Mouse (Mus musculus): ENCODE data around the gene Hamp. TPM values are rescaled to one million over a fixed set of nuclear protein-coding genes. Genes with fewer than 3 reads are reported as not detected.

The Hamp gene
- polyA plus RNA-seq (2012; rRNA removed), result 2.3 and 5.6 TPM in 2 replicates

GRCm38 (mm10) chr7:30943909-30944635 is at the start of gene Hamp:
Gene Hamp, minus strand, starts transcription at chr7:30944032.

GRCm38 (mm10) chr7:30973501-30974289 is 29.9 kb upstream of the Hamp start, which contains the start of gene Fam187b:
Gene Fam187b, plus strand, starts transcription at chr7:30973790.

GRCm38 (mm10) chr7:30973251-30973500 is 29.3 kb upstream of the Hamp start, which contains the start of gene Lsr:
Gene Lsr, minus strand, starts transcription at chr7:30973464.

GRCm38 (mm10) chr7:30956756-30957366 is 13.0 kb upstream of the Hamp start, which contains the start of gene Usf2:
Gene Usf2, minus strand, starts transcription at chr7:30956803.

GRCm38 (mm10) chr7:30924581-30924980 is 19.3 kb downstream of the Hamp start, which contains the start of gene Hamp2:
Gene Hamp2, minus strand, starts transcription at chr7:30924681.

GRCm38 (mm10) chr7:30914732-30915131 is 29.1 kb downstream of the Hamp start, which contains the start of gene Mag:
Gene Mag, minus strand, starts transcription at chr7:30914873.

Other genes starting within 250 kb of the Hamp start
- gene 2200002J24Rik, start 245.1 kb downstream of the Hamp start, polyA plus RNA-seq (2012; rRNA removed), result 1.6 and 4.1 TPM in 2 replicates
- gene Atp4a, start 231.8 kb downstream of the Hamp start, polyA plus RNA-seq (2012; rRNA removed), result 1.9 and 3.4 TPM in 2 replicates
- 293 and 358 TPM in 2 replicates for gene Tmem147, start 214.5 kb downstream of the Hamp start, polyA plus RNA-seq (2012; rRNA removed)
- gene Gapdhs, start 200.4 kb downstream of the Hamp start, polyA plus RNA-seq (2012; rRNA removed), result not detected in 2 replicates
- 7.5 and 9.7 TPM in 2 replicates for gene Sbsn, start 192.6 kb downstream of the Hamp start, polyA plus RNA-seq (2012; rRNA removed)
- gene Dmkn, start 180.3 kb downstream of the Hamp start, polyA plus RNA-seq (2012; rRNA removed), result 36.0 and 40.0 TPM in 2 replicates
- gene Krtdap, start 156.1 kb downstream of the Hamp start, polyA plus RNA-seq (2012; rRNA removed), result not detected in 2 replicates
- 5.7 and 6.9 TPM in 2 replicates for gene Ffar2, start 120.3 kb downstream of the Hamp start, polyA plus RNA-seq (2012; rRNA removed)
- gene Ffar3, start 87.9 kb downstream of the Hamp start, polyA plus RNA-seq (2012; rRNA removed), result not detected in 2 replicates
- gene Ffar1, start 82.5 kb downstream of the Hamp start, polyA plus RNA-seq (2012; rRNA removed), result 0.02 and 0.07 TPM in 2 replicates
- gene Cd22, start 63.7 kb downstream of the Hamp start, polyA plus RNA-seq (2012; rRNA removed), result 1.4 and 1.6 TPM in 2 replicates
- gene Mag, start 29.2 kb downstream of the Hamp start, polyA plus RNA-seq (2012; rRNA removed), result 0.99 and 1.1 TPM in 2 replicates
- 3.6 and 6.3 TPM in 2 replicates for gene Hamp2, start 19.4 kb downstream of the Hamp start, polyA plus RNA-seq (2012; rRNA removed)
- gene Usf2, start 12.8 kb upstream of the Hamp start, polyA plus RNA-seq (2012; rRNA removed), result 245 and 388 TPM in 2 replicates
- 139 and 178 TPM in 2 replicates for gene Lsr, start 29.4 kb upstream of the Hamp start, polyA plus RNA-seq (2012; rRNA removed)
- 3.3 and 3.7 TPM in 2 replicates for gene Fam187b, start 29.8 kb upstream of the Hamp start, polyA plus RNA-seq (2012; rRNA removed)
- gene Fxyd5, start 98.4 kb upstream of the Hamp start, polyA plus RNA-seq (2012; rRNA removed), result 45.3 and 62.0 TPM in 2 replicates
- gene Fxyd7, start 107.4 kb upstream of the Hamp start, polyA plus RNA-seq (2012; rRNA removed), result 10.8 and 13.2 TPM in 2 replicates
- 373 and 445 TPM in 2 replicates for gene Fxyd1, start 113.2 kb upstream of the Hamp start, polyA plus RNA-seq (2012; rRNA removed)
- 5.8 and 6.0 TPM in 2 replicates for gene Lgi4, start 115.3 kb upstream of the Hamp start, polyA plus RNA-seq (2012; rRNA removed)
- 28.6 and 41.3 TPM in 2 replicates for gene Fxyd3, start 132.7 kb upstream of the Hamp start, polyA plus RNA-seq (2012; rRNA removed)
- gene Hpn, start 171.3 kb upstream of the Hamp start, polyA plus RNA-seq (2012; rRNA removed), result 17.8 and 20.1 TPM in 2 replicates
- 41.7 and 53.9 TPM in 2 replicates for gene Scn1b, start 183.0 kb upstream of the Hamp start, polyA plus RNA-seq (2012; rRNA removed)
- 237 and 249 TPM in 2 replicates for gene Gramd1a, start 211.9 kb upstream of the Hamp start, polyA plus RNA-seq (2012; rRNA removed)

All from ovary, adult 2 months (tissue).